Mouse (Mus musculus): Measurements from ENCODE around the gene Atg10. TPM values are rescaled to one million over a fixed set of nuclear protein-coding genes. Genes with fewer than 3 reads are reported as not detected.

Atg10 gene
- polyA plus RNA-seq, 1 experiment from 2014 or later: 21.5 TPM

- in situ Hi-C loops (cut with MboI; ENCODE audit: low pct_unique_long_range_greater_than_20kb): no loop called here
- CTCF ChIA-PET: no interaction called here
- ATAC-seq (peak; percentile 44), DNase-seq (ENCODE audit: low read depth, low spot score) (no peak)
- POLR2A ChIA-PET: no interaction called here
- TF ChIP-seq CTCF (IDR thresholded peaks at IDR 0.05): no peak
- H3K27me3 ChIP-seq: no peaks in the 10 kb centered on the region
Observed at GRCm38 (mm10) chr13:91178428-91179160, 45.2 kb downstream of the Atg10 start.

- DNase-seq (ENCODE audit: low read depth, low spot score) (no peak), ATAC-seq (no peak)
- CTCF ChIA-PET: interaction anchor here (0.9 kb wide), 1 partner anchor 9 kb away, joined by 3 read pairs; no protein-coding TSS in a partner anchor
- POLR2A ChIA-PET: interaction anchor here (1.0 kb wide), 1 partner anchor 12 kb away, joined by 3 read pairs; no protein-coding TSS in a partner anchor
- in situ Hi-C loops (cut with MboI; ENCODE audit: low pct_unique_long_range_greater_than_20kb): no loop called here
- H3K27me3 ChIP-seq: no peaks in the 10 kb centered on the region
- no peak for TF ChIP-seq CTCF (IDR thresholded peaks at IDR 0.05)
Observed at GRCm38 (mm10) chr13:91175347-91175746, 48.4 kb downstream of the Atg10 start.

DNA sequence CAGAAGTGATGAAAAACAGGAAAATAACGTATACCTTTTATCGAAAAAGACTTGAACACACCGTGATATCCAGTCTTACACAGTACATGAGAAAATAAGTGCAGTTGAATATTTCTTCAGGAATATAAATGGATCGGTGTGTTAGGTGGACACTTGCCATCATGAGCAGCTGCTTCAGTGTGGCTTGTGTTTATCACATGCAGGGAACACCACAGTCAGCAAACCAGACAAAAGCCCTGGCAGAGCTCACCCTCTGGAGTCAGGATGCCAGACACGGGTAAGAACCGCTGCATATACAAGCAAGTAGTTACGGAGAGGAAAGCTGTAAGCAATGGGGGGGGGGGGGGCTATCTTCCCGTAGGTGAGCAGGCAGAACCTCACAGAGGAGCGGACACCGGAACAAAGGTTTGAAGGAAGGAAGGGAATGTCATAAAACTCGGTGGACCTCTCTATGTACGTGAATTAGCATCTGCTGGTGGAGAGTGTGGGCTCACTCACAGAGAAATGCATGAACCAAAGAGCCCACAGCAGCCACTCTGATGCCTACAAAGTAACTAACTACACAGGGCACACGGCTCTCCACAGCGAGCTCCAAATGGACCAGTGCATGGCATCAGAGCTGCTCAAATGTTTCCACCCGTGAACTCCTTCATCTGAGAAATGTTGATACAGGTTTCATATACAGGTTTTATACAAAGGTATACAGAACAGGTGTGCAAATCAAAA lies 51.8 kb downstream of the Atg10 start:
- ATAC-seq: no peak
- ChIA-PET CTCF (interaction anchor here (1.0 kb wide), 1 partner anchor 13 kb away, joined by 4 read pairs; no protein-coding TSS in a partner anchor), POLR2A (no interaction called here)
- no peak for DNase-seq (ENCODE audit: low read depth, low spot score)
- no peak for TF ChIP-seq CTCF (IDR thresholded peaks at IDR 0.05)
- in situ Hi-C loops (cut with MboI; ENCODE audit: low pct_unique_long_range_greater_than_20kb): no loop called here
- no peaks in the 10 kb centered on the region for H3K27me3 ChIP-seq

GRCm38 (mm10) chr13:91171205-91171604 lies 52.6 kb downstream of the Atg10 start:
- no peak for DNase-seq (ENCODE audit: low read depth, low spot score)
- H3K27me3 ChIP-seq: no peaks in the 10 kb centered on the region
- in situ Hi-C loops (cut with MboI; ENCODE audit: low pct_unique_long_range_greater_than_20kb): no loop called here
- ATAC-seq: no peak
- CTCF ChIA-PET: interaction anchor here (2.4 kb wide), 1 partner anchor 10 kb away, joined by 6 read pairs; no protein-coding TSS in a partner anchor
- POLR2A ChIA-PET: no interaction called here
- TF ChIP-seq CTCF (IDR thresholded peaks at IDR 0.05): no peak

GRCm38 (mm10) chr13:91169529-91170319 lies 54.0 kb downstream of the Atg10 start:
- H3K27me3 ChIP-seq: no peaks in the 10 kb centered on the region
- in situ Hi-C loops (cut with MboI; ENCODE audit: low pct_unique_long_range_greater_than_20kb): no loop called here
- TF ChIP-seq CTCF (IDR thresholded peaks at IDR 0.05): no peak
- ChIA-PET CTCF (interaction anchor here (1.0 to 2.4 kb wide), 2 partner anchors 9 to 21 kb away, joined by 4 to 6 read pairs; no protein-coding TSS in a partner anchor), POLR2A (no interaction called here)
- DNase-seq (ENCODE audit: low read depth, low spot score) (no peak), ATAC-seq (no peak)

DNA sequence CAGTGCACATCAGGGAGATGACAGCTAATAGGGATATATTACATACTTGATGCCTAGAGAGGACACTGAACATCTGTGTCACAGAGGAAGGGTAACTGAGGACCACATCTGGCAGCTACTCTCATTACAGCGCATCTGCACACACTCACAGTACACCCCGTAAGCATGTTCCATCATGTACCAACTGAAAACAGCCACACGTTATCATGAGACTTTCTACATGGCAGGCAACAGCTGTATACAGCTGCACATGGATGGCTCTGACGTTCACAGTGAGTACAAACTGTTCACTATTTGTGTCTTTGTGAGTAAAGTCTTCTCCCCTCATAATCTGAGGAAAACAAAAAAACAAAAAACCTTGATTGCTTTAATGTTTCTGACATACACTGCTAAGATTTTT lies 55.3 kb downstream of the Atg10 start:
- ATAC-seq: no peak
- TF ChIP-seq CTCF (IDR thresholded peaks at IDR 0.05): no peak

DNA sequence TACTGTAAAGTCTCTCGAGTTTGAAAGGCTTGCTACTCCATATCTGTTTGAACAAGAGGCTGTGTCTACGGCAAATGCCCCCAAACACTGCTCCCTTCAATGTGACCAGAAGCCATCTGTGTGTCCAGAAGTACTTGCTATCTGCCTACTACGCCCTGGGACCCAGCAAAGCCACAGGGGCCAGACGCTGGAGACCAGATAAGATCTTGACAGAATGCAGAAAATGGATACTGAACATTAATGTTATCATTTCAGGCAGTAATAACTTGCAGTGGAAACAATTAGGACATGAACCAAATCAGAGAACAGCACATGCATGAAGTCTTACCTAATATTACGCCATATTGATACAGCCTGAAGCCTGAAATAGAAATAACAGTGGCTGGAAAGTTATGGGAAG lies 56.2 kb downstream of the Atg10 start:
- CTCF ChIA-PET: interaction anchor here (0.9 to 1.0 kb wide), 2 partner anchors 15 to 38 kb away, joined by 3 to 4 read pairs; no protein-coding TSS in a partner anchor
- POLR2A ChIA-PET: interaction anchor here (0.8 kb wide), 1 partner anchor 57 kb away, joined by 5 read pairs; no protein-coding TSS in a partner anchor
- ATAC-seq (no peak), DNase-seq (ENCODE audit: low read depth, low spot score) (no peak)
- in situ Hi-C loops (cut with MboI; ENCODE audit: low pct_unique_long_range_greater_than_20kb): no loop called here
- TF ChIP-seq CTCF (IDR thresholded peaks at IDR 0.05): no peak
- no peaks in the 10 kb centered on the region for H3K27me3 ChIP-seq

More for the DNA sequence above, 55.3 kb downstream of the Atg10 start:
- no peaks in the 10 kb centered on the region for H3K27me3 ChIP-seq
- in situ Hi-C loops (cut with MboI; ENCODE audit: low pct_unique_long_range_greater_than_20kb): no loop called here
- ChIA-PET CTCF (no interaction called here), POLR2A (no interaction called here)
- no peak for DNase-seq (ENCODE audit: low read depth, low spot score)

- POLR2A ChIA-PET: interaction anchor here (0.5 kb wide), 1 partner anchor 404 kb away, joined by 3 read pairs; no protein-coding TSS in a partner anchor
- H3K27me3 ChIP-seq: no peaks in the 10 kb centered on the region
- ATAC-seq (no peak), DNase-seq (ENCODE audit: low read depth, low spot score) (no peak)
- in situ Hi-C loops (cut with MboI; ENCODE audit: low pct_unique_long_range_greater_than_20kb): no loop called here
- TF ChIP-seq CTCF (IDR thresholded peaks at IDR 0.05): no peak
- CTCF ChIA-PET: interaction anchor here (1.0 kb wide), 1 partner anchor 17 kb away, joined by 3 read pairs; no protein-coding TSS in a partner anchor
Observed at GRCm38 (mm10) chr13:91166286-91166685, 57.5 kb downstream of the Atg10 start.

- H3K27me3 ChIP-seq: no peaks in the 10 kb centered on the region
- DNase-seq (ENCODE audit: low read depth, low spot score): peak; percentile 48
- ChIA-PET POLR2A (no interaction called here), CTCF (interaction anchor here (0.8 to 1.1 kb wide), 2 partner anchors 17 to 20 kb away, joined by 3 read pairs; no protein-coding TSS in a partner anchor)
- TF ChIP-seq CTCF (IDR thresholded peaks at IDR 0.05): no peak
- peak; percentile 79 for ATAC-seq
- in situ Hi-C loops (cut with MboI; ENCODE audit: low pct_unique_long_range_greater_than_20kb): no loop called here
Observed at GRCm38 (mm10) chr13:91165200-91165599, 58.6 kb downstream of the Atg10 start.

DNA sequence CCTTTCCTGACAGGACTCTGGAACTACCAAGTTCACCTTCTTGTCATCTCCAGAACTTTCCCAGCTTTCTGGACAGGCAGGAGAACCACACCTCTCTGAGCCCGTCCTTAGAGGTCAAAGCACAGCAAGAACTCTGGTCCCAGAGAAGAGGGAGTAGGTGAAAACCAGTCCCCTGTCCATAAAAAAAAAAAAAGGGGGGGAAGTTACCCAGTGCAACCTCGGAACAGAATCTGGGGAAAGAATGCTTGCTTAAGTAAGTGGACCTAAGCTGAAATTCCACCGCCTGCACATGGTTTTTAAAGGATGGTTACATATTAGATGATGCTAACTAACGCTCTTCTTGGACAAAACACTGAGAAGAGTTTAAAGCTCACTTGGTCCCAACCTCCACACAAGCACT lies 60.5 kb downstream of the Atg10 start:
- POLR2A ChIA-PET: interaction anchor here (0.7 kb wide), 1 partner anchor 12 kb away, joined by 3 read pairs; no protein-coding TSS in a partner anchor
- ATAC-seq: no peak
- in situ Hi-C loops (cut with MboI; ENCODE audit: low pct_unique_long_range_greater_than_20kb): no loop called here
- TF ChIP-seq CTCF (IDR thresholded peaks at IDR 0.05): no peak
- CTCF ChIA-PET: interaction anchor here (2.0 kb wide), 1 partner anchor 13 kb away, joined by 5 read pairs; no protein-coding TSS in a partner anchor
- no peaks in the 10 kb centered on the region for H3K27me3 ChIP-seq
- DNase-seq (ENCODE audit: low read depth, low spot score): no peak

Data from Patski (cell line).